Mouse (Mus musculus) left cerebral cortex, adult 9 months (tissue): Measurements from ENCODE around the gene Hsd17b1.
"Not testable (repeated sequence)": the region's sequence is repeated elsewhere in the genome, so short reads cannot be mapped to it uniquely, and the experiment has no call there.

ENCODE experiments used
- DNase-seq, 2 experiments: peaks; one replicate each; pipeline ENCODE4 v3.0.0; 2022; ENCODE audit warnings: low spot score in 2 of 2

Gene Hsd17b1

DNA sequence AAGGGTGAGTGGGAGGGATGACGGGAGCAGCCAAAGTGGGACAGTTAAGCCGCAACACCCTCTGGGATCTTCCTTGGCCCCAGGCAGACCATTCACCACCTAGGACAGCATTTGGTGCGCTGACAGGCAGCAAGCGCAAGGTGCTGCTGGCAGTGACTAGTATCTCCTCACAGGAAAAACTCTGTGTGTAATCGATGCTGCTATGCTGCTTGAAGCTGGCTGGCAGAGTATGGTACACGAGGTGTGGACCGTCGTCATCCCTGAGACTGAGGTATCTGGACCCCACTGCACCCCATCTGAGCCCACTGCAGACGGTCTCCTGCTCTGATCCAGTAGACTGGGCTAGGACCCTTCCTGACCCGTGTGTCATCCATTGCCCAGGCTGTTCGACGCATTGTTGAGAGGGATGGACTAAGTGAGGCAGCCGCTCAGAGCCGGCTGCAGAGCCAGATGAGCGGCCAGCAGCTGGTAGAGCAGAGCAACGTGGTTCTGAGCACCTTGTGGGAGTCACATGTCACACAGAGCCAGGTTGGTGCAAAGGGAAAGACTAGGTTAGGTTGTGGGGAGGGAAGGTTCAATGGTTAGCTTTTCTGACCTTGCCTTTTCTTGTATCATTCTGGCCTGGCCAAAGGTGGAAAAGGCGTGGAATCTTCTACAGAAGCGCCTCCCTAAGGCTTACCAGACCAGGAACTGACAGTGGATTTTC, 7.6 kb downstream of the Hsd17b1 start:
- no peak for DNase-seq

DNA sequence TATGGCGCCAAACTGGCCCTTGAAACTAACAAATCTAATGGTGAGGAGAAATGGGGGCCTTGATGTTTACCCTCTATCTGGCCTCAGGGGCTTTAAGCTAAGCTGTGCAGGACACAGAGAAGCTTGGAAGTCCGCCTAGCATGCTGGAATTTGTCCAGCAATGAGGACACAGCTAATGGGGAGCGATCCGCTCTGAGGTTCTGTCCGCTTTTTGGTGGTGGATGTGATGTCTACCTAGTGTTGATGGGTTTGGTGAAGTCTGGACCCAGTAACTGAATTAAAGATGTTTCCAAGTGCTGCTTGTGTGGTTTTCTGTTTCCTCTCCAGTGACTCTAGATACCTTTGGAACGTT, 8.1 kb downstream of the Hsd17b1 start:
- no peak for DNase-seq

DNA sequence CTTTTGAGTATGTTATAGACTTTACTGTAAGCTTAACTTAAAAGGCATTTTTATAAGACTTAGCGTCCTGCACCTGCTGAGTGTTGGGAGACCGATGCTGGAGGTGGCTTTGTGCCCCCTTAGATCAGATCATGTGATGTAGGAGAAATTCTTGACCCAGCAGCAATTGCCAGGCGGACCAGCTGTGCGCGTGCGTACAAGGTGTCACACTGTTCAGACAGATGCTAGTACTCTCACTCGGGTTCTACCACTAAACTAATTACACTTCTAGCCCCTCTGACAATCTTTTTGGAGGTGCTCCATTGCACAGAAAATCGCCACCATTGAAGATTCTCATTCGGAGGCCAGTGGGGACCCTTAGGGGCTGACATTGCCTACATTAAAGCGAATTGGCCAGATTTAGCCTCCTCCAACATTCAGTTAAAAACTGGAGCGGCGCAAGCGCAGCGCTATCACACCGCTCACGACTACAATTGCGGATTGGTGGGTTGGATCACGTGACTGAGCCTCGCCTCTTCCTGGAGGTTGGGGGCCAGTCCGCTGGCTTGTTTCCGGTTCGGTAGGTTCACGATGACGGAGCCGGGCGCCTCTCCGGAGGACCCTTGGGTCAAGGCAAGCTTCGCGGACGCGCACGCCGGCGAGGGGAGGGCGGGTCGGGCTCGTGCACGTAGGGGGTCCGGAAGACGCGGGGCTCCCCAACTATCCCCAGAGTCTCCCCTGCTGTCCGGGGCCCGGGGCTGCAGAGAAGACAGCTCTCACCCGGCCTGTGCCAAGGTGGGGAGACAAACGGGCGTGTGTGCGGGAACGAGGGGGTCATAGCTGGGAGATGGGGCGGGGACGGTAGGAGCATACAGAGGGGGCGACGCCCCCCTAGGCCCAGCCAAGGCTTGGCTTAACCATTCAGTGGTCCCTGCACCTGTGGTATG, 8.8 kb downstream of the Hsd17b1 start, which contains the start of gene Mlx:
Gene Mlx (plus strand): TSS at position 522 of the 926 bp plus-strand sequence.
- peak; percentile 80 to 95 for DNase-seq

GRCm38 (mm10) chr11:101087682-101088055, 9.5 kb downstream of the Hsd17b1 start:
- no peak for DNase-seq

GRCm38 (mm10) chr11:101089931-101090330, 11.7 kb downstream of the Hsd17b1 start:
- DNase-seq, result no peak

GRCm38 (mm10) chr11:101094930-101095313, 16.7 kb downstream of the Hsd17b1 start:
- no peak for DNase-seq

- DNase-seq, result peak; percentile 83 to 95
Measured at GRCm38 (mm10) chr11:101095314-101096024, 17.3 kb downstream of the Hsd17b1 start, which contains the start of gene Psmc3ip. Psmc3ip (minus strand) TSS chr11:101095436.

- no peak for DNase-seq
Measured at GRCm38 (mm10) chr11:101098231-101098630, 20.0 kb downstream of the Hsd17b1 start.

DNA sequence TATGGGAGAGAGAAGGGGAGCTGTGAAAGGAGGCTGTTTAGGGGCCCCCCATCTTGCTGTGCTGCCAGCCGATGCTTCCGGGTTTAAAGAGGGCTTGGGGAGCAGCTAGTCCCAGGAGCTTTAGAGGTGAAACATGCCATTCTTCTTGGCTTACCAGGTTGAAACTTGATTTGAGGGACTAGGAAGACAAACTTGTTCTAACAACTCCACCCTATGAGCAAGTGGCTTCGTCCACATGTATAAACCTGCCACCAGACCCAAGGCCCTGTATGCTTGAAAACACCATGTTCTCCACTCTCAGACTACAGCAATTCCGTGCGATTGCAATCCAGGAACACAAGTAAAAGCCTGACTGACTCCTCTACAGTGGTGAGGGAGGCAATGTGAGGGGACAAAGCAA, 24.8 kb downstream of the Hsd17b1 start:
- DNase-seq, result no peak

- no peak for DNase-seq
Measured at GRCm38 (mm10) chr11:101109351-101109750, 31.1 kb downstream of the Hsd17b1 start.

DNA sequence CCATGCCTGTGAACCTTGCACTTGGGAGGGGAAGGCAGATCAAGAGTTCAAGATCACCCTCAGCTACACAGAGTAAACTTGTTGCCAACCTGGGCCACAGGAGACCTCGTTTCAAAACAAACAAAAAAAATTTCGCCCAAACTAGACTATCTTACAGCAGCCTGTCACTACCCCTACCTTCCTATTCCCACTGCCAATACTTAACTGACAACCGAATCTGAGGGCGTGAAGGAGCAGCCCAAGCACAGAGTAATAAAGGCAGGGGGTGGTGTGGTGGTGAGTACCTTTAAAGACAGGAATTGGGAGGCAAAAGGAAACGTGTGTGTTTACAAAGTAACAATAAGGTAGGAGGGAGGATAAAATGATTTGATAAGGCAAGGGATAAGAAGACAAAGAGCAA, 32.5 kb downstream of the Hsd17b1 start:
- no peak for DNase-seq

DNA sequence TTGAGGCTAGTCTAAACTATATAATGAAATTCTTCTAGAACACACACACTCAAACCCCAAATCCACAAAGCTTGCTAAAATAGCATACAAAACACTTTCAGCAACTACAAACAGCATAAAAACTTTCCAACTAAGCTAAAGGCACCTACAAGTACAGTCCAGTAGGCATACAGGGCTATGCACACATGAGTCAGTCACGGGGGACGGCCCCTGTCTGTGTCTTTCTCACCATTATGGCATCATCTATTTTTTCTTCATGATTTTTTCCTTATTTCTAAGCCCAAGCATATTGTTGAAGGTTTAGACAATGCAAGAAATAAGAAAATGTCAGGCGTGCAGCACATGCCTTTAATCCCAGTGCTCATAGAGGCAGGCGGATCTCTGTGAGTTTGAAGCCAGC, 33.0 kb downstream of the Hsd17b1 start:
- DNase-seq, result no peak

GRCm38 (mm10) chr11:101112186-101112585, 34.0 kb downstream of the Hsd17b1 start:
- no peak for DNase-seq

DNA sequence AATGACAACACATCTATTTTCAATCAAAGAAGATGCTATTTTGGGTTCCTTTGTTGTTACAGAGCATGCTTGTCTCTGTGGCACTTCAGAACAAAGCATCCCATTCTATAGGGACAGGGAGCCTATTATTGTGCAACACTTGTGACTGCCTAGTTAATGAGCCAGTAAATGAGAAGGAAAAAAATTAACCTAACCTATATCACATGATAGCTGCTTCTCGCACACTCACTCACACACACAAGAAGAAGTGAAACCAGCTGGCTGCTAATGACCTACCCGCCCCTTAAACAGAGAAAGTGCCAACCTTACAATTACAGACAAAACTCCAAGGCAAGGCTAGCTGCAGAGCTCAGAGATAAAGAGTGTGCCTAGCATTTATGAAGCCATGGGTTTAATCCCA, 37.4 kb downstream of the Hsd17b1 start:
- DNase-seq, result peak in 1 of 2 experiments; percentile 55

GRCm38 (mm10) chr11:101118105-101118504, 39.9 kb downstream of the Hsd17b1 start:
- DNase-seq, result no peak

GRCm38 (mm10) chr11:101119131-101119760, 41.0 kb downstream of the Hsd17b1 start:
- no peak for DNase-seq

DNA sequence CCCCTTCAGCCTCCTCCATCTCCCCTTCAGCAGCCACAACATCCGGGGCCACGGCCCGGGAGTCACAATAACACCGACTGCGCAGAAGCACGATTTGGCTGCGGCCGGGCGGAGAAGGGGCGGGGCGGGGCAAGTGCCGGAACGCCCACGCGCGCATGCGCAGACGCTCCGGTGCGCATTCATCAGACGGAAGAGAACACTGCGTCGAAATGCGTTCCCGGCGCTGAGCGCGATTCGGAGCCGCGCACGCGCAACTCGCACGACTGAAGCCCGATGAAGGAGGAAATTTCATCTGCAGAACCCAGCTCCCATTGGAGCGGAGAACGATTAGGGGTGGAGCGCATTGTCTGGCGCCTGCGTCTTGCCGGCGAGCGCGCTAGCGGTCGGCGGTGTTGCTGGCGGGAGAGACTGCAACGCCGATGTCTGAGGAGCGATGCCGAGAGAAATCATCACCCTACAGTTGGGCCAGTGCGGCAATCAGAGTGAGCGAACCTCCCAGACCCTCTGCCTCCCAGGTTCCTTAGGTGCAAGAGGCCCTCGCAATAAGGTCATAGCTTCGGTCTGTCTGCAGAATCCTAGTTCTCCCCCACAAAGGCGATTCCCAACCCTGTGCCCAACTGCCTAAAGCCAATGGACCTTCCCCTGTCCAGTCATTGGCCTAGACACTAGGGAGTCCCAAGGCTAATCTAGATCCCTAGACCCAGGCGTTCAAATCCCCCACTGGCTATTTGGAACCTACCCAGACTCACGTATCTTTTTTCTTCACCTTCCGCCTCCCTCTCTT, 41.7 kb downstream of the Hsd17b1 start, which contains the start of the genes Retreg3 and Tubg1:
Gene Retreg3 (minus strand): TSS at position 133 of the 784 bp plus-strand sequence.
Gene Tubg1 (plus strand): TSS at position 178 of the 784 bp plus-strand sequence.
- peak; percentile 96 to 98 for DNase-seq

GRCm38 (mm10) chr11:101120545-101121188, 42.5 kb downstream of the Hsd17b1 start:
- DNase-seq, result no peak

DNA sequence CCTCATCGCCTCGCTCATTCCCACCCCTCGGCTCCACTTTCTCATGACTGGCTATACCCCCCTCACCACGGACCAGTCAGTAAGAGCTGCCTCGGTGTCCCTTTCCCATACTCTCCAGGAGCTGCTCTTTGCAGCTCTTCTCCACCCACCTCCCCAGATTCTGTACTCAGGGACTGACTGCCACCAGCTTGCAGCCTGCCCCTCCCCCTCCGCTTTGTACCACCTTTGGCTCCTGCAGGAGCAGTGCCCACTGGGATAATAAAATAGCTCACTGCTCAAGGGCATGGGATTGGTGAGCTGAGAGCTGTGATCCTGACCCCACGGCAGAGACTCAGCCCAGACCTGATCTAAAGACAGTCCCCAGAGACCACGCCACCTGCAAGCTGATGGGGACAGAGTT, 46.3 kb downstream of the Hsd17b1 start:
- DNase-seq, result not testable (repeated sequence)

- not testable (repeated sequence) for DNase-seq
Measured at GRCm38 (mm10) chr11:101125008-101125407, 46.8 kb downstream of the Hsd17b1 start.
